Mouse (Mus musculus) cerebellum, adult 2 months (tissue): Measurements from ENCODE around the gene Atad2b. TPM values are rescaled to one million over a fixed set of nuclear protein-coding genes. Genes with fewer than 3 reads are reported as not detected.

Experiments used
- DNase-seq, 2 experiments: peaks; one replicate each; pipeline ENCODE4 v3.0.0; 2021
- H3K27ac ChIP-seq: fragments of 200-500 bp; 2 replicates; pipeline ENCODE4 v1.5.1; 2012; ENCODE audit warnings: low read length, control low read depth, inconsistent platforms; ENCODE audit not compliant: insufficient read depth
- H3K27me3 ChIP-seq: fragments of 200-500 bp; 2 replicates; pipeline ENCODE4 v1.6.1; 2012; ENCODE audit warnings: inconsistent platforms, mild to moderate bottlenecking, low read length, moderate library complexity; ENCODE audit not compliant: control insufficient read depth, insufficient read depth
- H3K4me1 ChIP-seq: fragments of 200-500 bp; 2 replicates; pipeline ENCODE4 v1.6.1; 2011; ENCODE audit warnings: low read length; ENCODE audit not compliant: control insufficient read depth, insufficient read depth
- H3K4me3 ChIP-seq: fragments of 200-500 bp; replicated peaks from 2 replicates; pipeline ENCODE3; 2011; ENCODE audit warnings: mild to moderate bottlenecking, low read depth, low read length, control low read depth; ENCODE audit not compliant: insufficient read depth
- CTCF ChIP-seq: fragments of 200-500 bp; IDR thresholded peaks from 2 replicates; pipeline ENCODE4 v1.5.1; 2011; ENCODE audit warnings: low read depth, mild to moderate bottlenecking, control low read depth, low read length, moderate library complexity, borderline replicate concordance; ENCODE audit not compliant: insufficient read depth
- POLR2A ChIP-seq: fragments of 200-500 bp; IDR thresholded peaks from 2 replicates; pipeline ENCODE4 v1.6.1; 2011; ENCODE audit warnings: low read length, control low read depth, borderline replicate concordance; ENCODE audit not compliant: insufficient read depth
- WGBS: fragments of 180-500 bp; shearing (Covaris S2); methylation state at CpG from one replicate; pipeline ENCODE4 v1.1.7; 2018; 5-methylcytosine and 5-hydroxymethylcytosine counted together
- polyA plus RNA-seq: library from polyadenylated mRNA; depleted of rRNA; stranded (reverse); fragments of >200 nt; gene quantifications from 2 replicates; pipeline ENCODE4 v1.2.3, GENCODE M21; 2012

The Atad2b gene
- polyA plus RNA-seq, 1 experiment: 14.0 TPM

GRCm38 (mm10) chr12:4914441-4914840, 2.7 kb upstream of the Atad2b start:
- TF ChIP-seq CTCF (no peak), POLR2A (no peak)
- Histone ChIP-seq H3K27me3 (no peaks in the 10 kb centered on the region), H3K4me3 (no peak overlapping the region), H3K27ac (no peak overlapping the region), H3K4me1 (no peaks in the 10 kb centered on the region; the same call in 1 of the 2 replicates)
- 44% methylated on average over 3 of the region's 3 CpGs for WGBS
- no peak for DNase-seq

- Histone ChIP-seq H3K27me3 (no peaks in the 10 kb centered on the region), H3K27ac (no peak overlapping the region), H3K4me3 (no peak overlapping the region), H3K4me1 (no peaks in the 10 kb centered on the region; the same call in 1 of the 2 replicates)
- WGBS: 82% methylated on average over 3 of the region's 3 CpGs
- TF ChIP-seq POLR2A: no peak
- no peak for TF ChIP-seq CTCF
- no peak for DNase-seq
Measured at GRCm38 (mm10) chr12:4914944-4915343, 2.2 kb upstream of the Atad2b start.

GRCm38 (mm10) chr12:4917805-4918591, 845 bp downstream of the Atad2b start:
- peak in 1 of 2 experiments; percentile 73 for DNase-seq
- H3K4me3 ChIP-seq: peak overlapping the region; percentile 59
- WGBS: 1% methylated on average over 48 of the region's 48 CpGs
- no peak for TF ChIP-seq CTCF
- no peak for TF ChIP-seq POLR2A
- peak overlapping the region; percentile 93 for H3K27ac ChIP-seq
- H3K27me3 ChIP-seq: no peaks in the 10 kb centered on the region
- H3K4me1 ChIP-seq: no peaks in the 10 kb centered on the region; the same call in 1 of the 2 replicates

- no peaks in the 10 kb centered on the region; the same call in 1 of the 2 replicates for H3K4me1 ChIP-seq
- no peak overlapping the region for H3K27ac ChIP-seq
- no peak for DNase-seq
- no peaks in the 10 kb centered on the region for H3K27me3 ChIP-seq
- WGBS: 82% methylated on average over 2 of the region's 2 CpGs
- TF ChIP-seq POLR2A (no peak), CTCF (no peak)
- H3K4me3 ChIP-seq: no peak overlapping the region
Measured at GRCm38 (mm10) chr12:4928197-4928596, 11.0 kb downstream of the Atad2b start.

- Histone ChIP-seq H3K27ac (no peak overlapping the region), H3K4me3 (no peak overlapping the region), H3K4me1 (peaks cover 5% of the 10 kb centered on the region; the same call in 1 of the 2 replicates), H3K27me3 (no peaks in the 10 kb centered on the region)
- no peak for TF ChIP-seq CTCF
- no peak for TF ChIP-seq POLR2A
- DNase-seq: no peak
- WGBS: 80% methylated on average over 3 of the region's 3 CpGs
Measured at GRCm38 (mm10) chr12:4930820-4931548, 13.8 kb downstream of the Atad2b start.

- 94% methylated on average over 1 of the region's 1 CpGs for WGBS
- Histone ChIP-seq H3K27ac (no peak overlapping the region), H3K4me3 (no peak overlapping the region), H3K27me3 (no peaks in the 10 kb centered on the region), H3K4me1 (no peaks in the 10 kb centered on the region)
- TF ChIP-seq CTCF (no peak), POLR2A (no peak)
- no peak for DNase-seq
Measured at GRCm38 (mm10) chr12:4952272-4952671, 35.1 kb downstream of the Atad2b start.

GRCm38 (mm10) chr12:4953156-4953555, 36.0 kb downstream of the Atad2b start:
- Histone ChIP-seq H3K4me1 (no peaks in the 10 kb centered on the region), H3K27ac (no peak overlapping the region), H3K4me3 (no peak overlapping the region), H3K27me3 (no peaks in the 10 kb centered on the region)
- 71% methylated on average over 4 of the region's 4 CpGs for WGBS
- DNase-seq: no peak
- TF ChIP-seq CTCF: no peak
- no peak for TF ChIP-seq POLR2A
